Mouse (Mus musculus): Measurements from ENCODE around the gene Yme1l1. TPM values are rescaled to one million over a fixed set of nuclear protein-coding genes. Genes with fewer than 3 reads are reported as not detected.
A peak's percentile ranks its signal among the peaks of the same experiment; 100 is the strongest.

The Yme1l1 gene
- polyA plus RNA-seq, 1 experiment from 2014 or later = 62.3 TPM

GRCm38 (mm10) chr2:23207070-23207526, 50.9 kb downstream of the Yme1l1 start, which contains the start of gene 4931423N10Rik:
4931423N10Rik (plus strand) TSS chr2:23207476.
- Histone ChIP-seq H3K4me3 (ENCODE audit: low read depth, low read length) (no peak within 1 kb of the TSS), H3K9ac (ENCODE audit: low read depth, low read length) (no peak within 1 kb of the TSS), H3K9me3 (replicated peaks; ENCODE audit: control insufficient read depth, low read length, poor library complexity, severe bottlenecking) (no peaks in the 10 kb centered on the region), H3K36me3 (ENCODE audit: control insufficient read depth, insufficient read depth, low read length) (no peaks in the 10 kb centered on the region), H3K27ac (ENCODE audit: low read length) (no peak within 1 kb of the TSS), H3K4me1 (ENCODE audit: control insufficient read depth, insufficient read depth, low read length) (no peaks in the 10 kb centered on the region), H3K4me2 (ENCODE audit: low read length) (no peak within 1 kb of the TSS), H3K27me3 (ENCODE audit: control insufficient read depth, insufficient read depth, low read depth, low read length) (no peaks in the 10 kb centered on the region)
- no peak for ATAC-seq
- WGBS = 78% methylated on average over 15 of the region's 15 CpGs

GRCm38 (mm10) chr2:23213661-23214060, 57.5 kb downstream of the Yme1l1 start:
- 89% methylated on average over 5 of the region's 5 CpGs for WGBS
- ATAC-seq = no peak

GRCm38 (mm10) chr2:23225199-23225598, 69.0 kb downstream of the Yme1l1 start:
- Histone ChIP-seq H3K4me2 (ENCODE audit: low read length) (no peak overlapping the region), H3K9me3 (replicated peaks; ENCODE audit: control insufficient read depth, low read length, poor library complexity, severe bottlenecking) (no peaks in the 10 kb centered on the region), H3K4me3 (ENCODE audit: low read depth, low read length) (no peak overlapping the region), H3K9ac (ENCODE audit: low read depth, low read length) (no peak overlapping the region), H3K27ac (ENCODE audit: low read length) (no peak overlapping the region), H3K36me3 (ENCODE audit: control insufficient read depth, insufficient read depth, low read length) (no peaks in the 10 kb centered on the region), H3K4me1 (ENCODE audit: control insufficient read depth, insufficient read depth, low read length) (no peaks in the 10 kb centered on the region), H3K27me3 (ENCODE audit: control insufficient read depth, insufficient read depth, low read depth, low read length) (no peaks in the 10 kb centered on the region)
- ATAC-seq = 0 out of 2 replicates have a peak, but pooled peaks have one; percentile 5
- WGBS = 72% methylated on average over 5 of the region's 7 CpGs

More at GRCm38 (mm10) chr2:23213661-23214060, 57.5 kb downstream of the Yme1l1 start:
- H3K4me3 ChIP-seq (ENCODE audit: low read depth, low read length) = no peak overlapping the region
- no peak overlapping the region for H3K27ac ChIP-seq (ENCODE audit: low read length)
- no peak overlapping the region for H3K9ac ChIP-seq (ENCODE audit: low read depth, low read length)
- no peaks in the 10 kb centered on the region for H3K36me3 ChIP-seq (ENCODE audit: control insufficient read depth, insufficient read depth, low read length)
- no peaks in the 10 kb centered on the region for H3K4me1 ChIP-seq (ENCODE audit: control insufficient read depth, insufficient read depth, low read length)
- no peaks in the 10 kb centered on the region for H3K9me3 ChIP-seq (replicated peaks; ENCODE audit: control insufficient read depth, low read length, poor library complexity, severe bottlenecking)
- H3K27me3 ChIP-seq (ENCODE audit: control insufficient read depth, insufficient read depth, low read depth, low read length) = no peaks in the 10 kb centered on the region
- no peak overlapping the region for H3K4me2 ChIP-seq (ENCODE audit: low read length)

GRCm38 (mm10) chr2:23228463-23228862, 72.3 kb downstream of the Yme1l1 start:
- H3K27me3 ChIP-seq (ENCODE audit: control insufficient read depth, insufficient read depth, low read depth, low read length) = no peaks in the 10 kb centered on the region
- H3K4me1 ChIP-seq (ENCODE audit: control insufficient read depth, insufficient read depth, low read length) = no peaks in the 10 kb centered on the region
- H3K36me3 ChIP-seq (ENCODE audit: control insufficient read depth, insufficient read depth, low read length) = no peaks in the 10 kb centered on the region
- H3K4me3 ChIP-seq (ENCODE audit: low read depth, low read length) = no peak overlapping the region
- H3K9me3 ChIP-seq (replicated peaks; ENCODE audit: control insufficient read depth, low read length, poor library complexity, severe bottlenecking) = no peaks in the 10 kb centered on the region
- 85% methylated on average over 2 of the region's 2 CpGs for WGBS
- no peak overlapping the region for H3K9ac ChIP-seq (ENCODE audit: low read depth, low read length)
- no peak overlapping the region for H3K27ac ChIP-seq (ENCODE audit: low read length)
- no peak for ATAC-seq
- no peak overlapping the region for H3K4me2 ChIP-seq (ENCODE audit: low read length)

GRCm38 (mm10) chr2:23234065-23234773, 78.0 kb downstream of the Yme1l1 start:
- ATAC-seq = peak; percentile 85
- Histone ChIP-seq H3K4me3 (ENCODE audit: low read depth, low read length) (peak overlapping the region; percentile 53), H3K9me3 (replicated peaks; ENCODE audit: control insufficient read depth, low read length, poor library complexity, severe bottlenecking) (no peaks in the 10 kb centered on the region), H3K4me2 (ENCODE audit: low read length) (peak overlapping the region; percentile 65), H3K36me3 (ENCODE audit: control insufficient read depth, insufficient read depth, low read length) (no peaks in the 10 kb centered on the region), H3K9ac (ENCODE audit: low read depth, low read length) (peak overlapping the region; percentile 61), H3K4me1 (ENCODE audit: control insufficient read depth, insufficient read depth, low read length) (no peaks in the 10 kb centered on the region), H3K27me3 (ENCODE audit: control insufficient read depth, insufficient read depth, low read depth, low read length) (no peaks in the 10 kb centered on the region), H3K27ac (ENCODE audit: low read length) (no peak overlapping the region)
- under 1% methylated on average over 29 of the region's 50 CpGs for WGBS

Other genes with a start within 250 kb of the Yme1l1 start
- 66.1 and 71.2 TPM in 2 replicates for gene Abi1, start 116.1 kb upstream of the Yme1l1 start, polyA plus RNA-seq (2015; fragmentation: Nextera tagmentation; extraction: Ambion mirVana)
- gene Acbd5, start 88.2 kb upstream of the Yme1l1 start, polyA plus RNA-seq (2015; fragmentation: Nextera tagmentation; extraction: Ambion mirVana) = 80.2 and 80.6 TPM in 2 replicates
- 1.8 and 2.0 TPM in 2 replicates for gene Mastl, start 345 bp upstream of the Yme1l1 start, polyA plus RNA-seq (2015; fragmentation: Nextera tagmentation; extraction: Ambion mirVana)
- gene 4931423N10Rik, start 51.1 kb downstream of the Yme1l1 start, polyA plus RNA-seq (2015; fragmentation: Nextera tagmentation; extraction: Ambion mirVana) = 0.22 TPM in 1 of 2 replicates, not detected in the other
- 0.49 and 0.77 TPM in 2 replicates for gene Nxph2, start 164.9 kb downstream of the Yme1l1 start, polyA plus RNA-seq (2015; fragmentation: Nextera tagmentation; extraction: Ambion mirVana)